Mouse (Mus musculus) common myeloid progenitor, adult 5-6 weeks (primary cell): ENCODE data around the gene Megf9. TPM values are rescaled to one million over a fixed set of nuclear protein-coding genes. Genes with fewer than 3 reads are reported as not detected.

Source experiments
- total RNA-seq: library from RNA; stranded (forward); fragments of 200-1000, 187-1606 nt; gene quantifications from 2 replicates; pipeline ENCODE4 v1.2.3, GENCODE M21; 2017

Gene Megf9
- total RNA-seq, 1 experiment from 2014 or later, result 4.6 TPM

Other genes starting within 250 kb of the Megf9 start
- gene Cdk5rap2, start 124.6 kb downstream of the Megf9 start, total RNA-seq, result 34.3 and 48.8 TPM in 2 replicates